Mouse (Mus musculus) midbrain, embryonic 10.5 days (tissue): ENCODE results near the gene Kcnip4. TPM values are rescaled to one million over a fixed set of nuclear protein-coding genes. Genes with fewer than 3 reads are reported as not detected.

Source experiments
- DNase-seq: peaks from one replicate; pipeline ENCODE4 v3.0.0-alpha.2; 2017; ENCODE audit warnings: low spot score
- H3K27ac ChIP-seq: fragments of 300-500 bp; sonication (generic); replicated peaks from 2 replicates; pipeline ENCODE4 v1.5.1; 2016; ENCODE audit warnings: mild to moderate bottlenecking
- H3K27me3 ChIP-seq: fragments of 300-500 bp; sonication (generic); 2 replicates; pipeline ENCODE4 v1.6.1; 2016; ENCODE audit warnings: low read depth, mild to moderate bottlenecking; ENCODE audit not compliant: poor library complexity, severe bottlenecking
- H3K36me3 ChIP-seq: fragments of 300-500 bp; sonication (generic); 2 replicates; pipeline ENCODE4 v1.6.1; 2016; ENCODE audit warnings: mild to moderate bottlenecking, moderate library complexity
- H3K4me1 ChIP-seq: fragments of 300-500 bp; sonication (generic); 2 replicates; pipeline ENCODE4 v1.6.1; 2016
- H3K4me3 ChIP-seq: fragments of 300-500 bp; sonication (generic); 2 replicates; pipeline ENCODE4 v1.5.1; 2016; ENCODE audit warnings: mild to moderate bottlenecking, moderate library complexity
- H3K9me3 ChIP-seq: fragments of 300-500 bp; sonication (generic); replicated peaks from 2 replicates; pipeline ENCODE4 v1.6.1; 2016; ENCODE audit warnings: mild to moderate bottlenecking
- WGBS: fragments of 180-500 bp; shearing (Covaris S2); methylation state at CpG from one replicate; pipeline ENCODE4 v1.1.7; 2016; 5-methylcytosine and 5-hydroxymethylcytosine counted together
- polyA plus RNA-seq: library from polyadenylated mRNA; unstranded; fragments of >200 nt; fragmentation: Nextera tagmentation; extraction: Ambion mirVana; gene quantifications from 2 replicates; pipeline ENCODE4 v1.2.1, GENCODE M21; 2016

Kcnip4 gene
- polyA plus RNA-seq, 1 experiment from 2014 or later = 1.2 TPM

GRCm38 (mm10) chr5:48500204-48500603 lies 1024.5 kb downstream of the Kcnip4 start:
- no peak for DNase-seq
- no peak overlapping the region for H3K4me3 ChIP-seq
- no peak overlapping the region for H3K27ac ChIP-seq
- no peaks in the 10 kb centered on the region for H3K36me3 ChIP-seq
- WGBS = 91% methylated on average over 5 of the region's 5 CpGs
- H3K9me3 ChIP-seq = no peaks in the 10 kb centered on the region
- peaks cover 3% of the 10 kb centered on the region; the same call in 1 of the 2 replicates for H3K4me1 ChIP-seq
- no peaks in the 10 kb centered on the region for H3K27me3 ChIP-seq

DNA sequence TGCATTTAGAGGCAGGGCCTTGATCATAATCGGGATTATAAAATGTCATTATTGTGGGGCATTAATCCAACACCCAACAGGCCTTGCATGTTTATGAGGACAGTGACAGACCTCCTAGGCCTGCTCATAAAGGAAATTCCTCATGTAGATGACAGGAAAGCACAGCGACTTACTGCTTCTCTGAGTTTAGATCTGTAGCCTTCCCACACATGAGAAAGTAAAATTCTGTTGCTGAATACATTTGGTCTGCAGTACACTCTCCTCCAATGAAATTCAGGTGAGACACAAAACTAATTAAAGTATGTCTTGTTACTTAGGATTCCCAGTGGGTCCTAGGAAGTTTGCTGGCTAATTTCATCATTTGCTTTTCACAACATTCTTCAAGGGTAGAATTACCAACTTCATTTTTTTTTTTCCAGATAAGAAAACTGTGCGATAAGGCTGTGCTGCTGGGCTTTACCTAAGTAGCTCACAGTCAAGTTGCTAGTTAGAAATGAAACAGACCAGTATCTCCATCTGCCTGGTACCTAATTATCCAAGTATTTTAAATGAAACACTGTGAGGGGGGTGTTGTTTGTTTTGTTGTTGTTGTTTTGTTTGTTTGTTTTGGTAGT lies 1033.7 kb downstream of the Kcnip4 start:
- no peaks in the 10 kb centered on the region for H3K27me3 ChIP-seq
- peaks cover 18% of the 10 kb centered on the region for H3K4me1 ChIP-seq
- no peak overlapping the region for H3K4me3 ChIP-seq
- 86% methylated on average over 3 of the region's 3 CpGs for WGBS
- no peak overlapping the region for H3K27ac ChIP-seq
- no peaks in the 10 kb centered on the region for H3K36me3 ChIP-seq
- no peaks in the 10 kb centered on the region for H3K9me3 ChIP-seq
- no peak for DNase-seq

- Histone ChIP-seq H3K27ac (0 out of 2 replicates have a peak overlapping the region, but pooled peaks have one; percentile 38), H3K4me1 (peaks cover 18% of the 10 kb centered on the region), H3K27me3 (no peaks in the 10 kb centered on the region), H3K4me3 (no peak overlapping the region), H3K9me3 (no peaks in the 10 kb centered on the region), H3K36me3 (no peaks in the 10 kb centered on the region)
- WGBS = 45% methylated on average over 5 of the region's 5 CpGs
- peak; percentile 25 for DNase-seq
Observed at GRCm38 (mm10) chr5:48489549-48490288, 1035.0 kb downstream of the Kcnip4 start.

DNA sequence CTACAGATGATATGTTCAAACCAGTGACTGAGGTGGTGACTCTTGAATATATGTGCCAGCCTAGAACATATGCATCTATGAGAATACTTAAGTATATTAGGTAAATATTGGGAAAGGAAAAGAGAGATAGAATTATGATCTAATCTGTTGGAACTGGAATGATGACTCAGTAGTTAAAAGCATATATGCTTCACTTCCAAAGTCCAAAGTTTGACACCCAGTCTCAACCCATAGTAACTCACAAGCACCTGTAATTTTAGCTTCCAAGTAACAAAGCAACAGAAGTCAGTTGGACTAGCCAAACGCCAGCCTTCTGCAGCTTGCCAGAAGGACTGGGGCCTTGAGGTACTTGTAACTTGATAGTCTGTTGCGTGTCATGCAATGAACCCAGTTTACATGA lies 1041.6 kb downstream of the Kcnip4 start:
- Histone ChIP-seq H3K36me3 (no peaks in the 10 kb centered on the region), H3K4me3 (no peak overlapping the region), H3K27me3 (no peaks in the 10 kb centered on the region), H3K4me1 (no peaks in the 10 kb centered on the region), H3K9me3 (no peaks in the 10 kb centered on the region), H3K27ac (no peak overlapping the region)
- 88% methylated on average over 2 of the region's 2 CpGs for WGBS
- DNase-seq = no peak

DNA sequence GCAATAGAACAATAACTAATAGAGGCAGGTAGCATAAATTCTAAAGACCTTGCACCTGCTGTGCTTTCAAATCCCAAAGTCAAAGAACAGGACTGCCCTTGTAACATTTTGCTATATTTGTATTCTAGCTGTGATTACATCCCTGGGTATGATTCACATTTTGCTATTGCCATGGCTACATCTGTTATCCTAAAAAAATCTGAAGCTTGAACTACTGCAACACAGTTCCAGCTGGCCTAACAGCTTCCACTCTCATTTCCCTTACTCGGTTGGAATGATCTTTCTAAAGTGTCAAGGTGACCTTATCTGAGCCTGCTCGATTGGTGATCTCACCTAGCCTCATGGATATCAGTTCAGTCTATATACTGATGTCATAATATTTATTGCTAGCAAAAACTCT lies 1064.5 kb downstream of the Kcnip4 start:
- H3K9me3 ChIP-seq = no peaks in the 10 kb centered on the region
- 87% methylated on average over 2 of the region's 2 CpGs for WGBS
- no peaks in the 10 kb centered on the region for H3K36me3 ChIP-seq
- no peak overlapping the region for H3K27ac ChIP-seq
- H3K4me1 ChIP-seq = no peaks in the 10 kb centered on the region
- DNase-seq = no peak
- no peaks in the 10 kb centered on the region for H3K27me3 ChIP-seq
- H3K4me3 ChIP-seq = no peak overlapping the region

GRCm38 (mm10) chr5:48448888-48449287 lies 1075.8 kb downstream of the Kcnip4 start:
- Histone ChIP-seq H3K4me3 (no peak overlapping the region), H3K27ac (no peak overlapping the region), H3K4me1 (no peaks in the 10 kb centered on the region), H3K9me3 (no peaks in the 10 kb centered on the region), H3K36me3 (no peaks in the 10 kb centered on the region), H3K27me3 (no peaks in the 10 kb centered on the region)
- DNase-seq = no peak
- 92% methylated on average over 1 of the region's 1 CpGs for WGBS

GRCm38 (mm10) chr5:48430459-48430858 lies 1094.2 kb downstream of the Kcnip4 start:
- Histone ChIP-seq H3K36me3 (no peaks in the 10 kb centered on the region), H3K9me3 (no peaks in the 10 kb centered on the region), H3K27ac (no peak overlapping the region), H3K4me3 (no peak overlapping the region), H3K4me1 (no peaks in the 10 kb centered on the region), H3K27me3 (no peaks in the 10 kb centered on the region)
- peak; percentile 21 for DNase-seq

DNA sequence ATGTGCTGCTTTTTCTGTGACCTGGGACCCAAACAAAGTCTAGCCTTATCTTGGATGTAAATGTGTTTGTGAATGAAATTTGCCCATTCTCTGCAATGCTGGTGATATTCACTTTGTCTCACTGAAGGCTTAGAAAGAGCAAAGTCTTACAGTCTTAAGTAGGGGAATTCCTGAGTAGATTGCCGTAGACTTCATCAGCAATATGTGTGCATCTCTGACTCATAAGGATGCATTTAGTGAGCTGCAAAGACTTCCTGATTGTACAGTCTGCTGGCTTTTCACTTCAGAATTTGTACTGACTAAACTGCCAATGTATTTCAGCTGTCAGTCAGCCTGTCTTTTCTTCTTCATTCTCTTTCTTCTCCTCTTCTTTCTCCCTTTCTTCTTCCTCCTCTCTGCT lies 1102.8 kb downstream of the Kcnip4 start:
- DNase-seq = no peak
- no peaks in the 10 kb centered on the region for H3K36me3 ChIP-seq
- H3K4me3 ChIP-seq = no peak overlapping the region
- 89% methylated on average over 1 of the region's 1 CpGs for WGBS
- no peaks in the 10 kb centered on the region for H3K9me3 ChIP-seq
- no peaks in the 10 kb centered on the region for H3K27me3 ChIP-seq
- no peak overlapping the region for H3K27ac ChIP-seq
- no peaks in the 10 kb centered on the region for H3K4me1 ChIP-seq

- H3K36me3 ChIP-seq = no peaks in the 10 kb centered on the region
- no peaks in the 10 kb centered on the region for H3K27me3 ChIP-seq
- no peak for DNase-seq
- 85% methylated on average over 2 of the region's 2 CpGs for WGBS
- no peaks in the 10 kb centered on the region for H3K4me1 ChIP-seq
- H3K27ac ChIP-seq = no peak overlapping the region
- H3K9me3 ChIP-seq = no peaks in the 10 kb centered on the region
- H3K4me3 ChIP-seq = no peak overlapping the region
Observed at GRCm38 (mm10) chr5:48419741-48420140, 1105.0 kb downstream of the Kcnip4 start.

- Histone ChIP-seq H3K36me3 (no peaks in the 10 kb centered on the region), H3K4me3 (no peak overlapping the region), H3K27ac (no peak overlapping the region), H3K4me1 (peaks cover 7% of the 10 kb centered on the region), H3K9me3 (no peaks in the 10 kb centered on the region), H3K27me3 (no peaks in the 10 kb centered on the region)
- no peak for DNase-seq
- 97% methylated on average over 4 of the region's 4 CpGs for WGBS
Observed at GRCm38 (mm10) chr5:48412261-48412660, 1112.4 kb downstream of the Kcnip4 start.

GRCm38 (mm10) chr5:48411462-48411861 lies 1113.2 kb downstream of the Kcnip4 start:
- 80% methylated on average over 4 of the region's 4 CpGs for WGBS
- Histone ChIP-seq H3K36me3 (no peaks in the 10 kb centered on the region), H3K4me1 (peaks cover 7% of the 10 kb centered on the region), H3K4me3 (no peak overlapping the region), H3K27ac (no peak overlapping the region), H3K9me3 (no peaks in the 10 kb centered on the region), H3K27me3 (no peaks in the 10 kb centered on the region)
- DNase-seq = no peak

DNA sequence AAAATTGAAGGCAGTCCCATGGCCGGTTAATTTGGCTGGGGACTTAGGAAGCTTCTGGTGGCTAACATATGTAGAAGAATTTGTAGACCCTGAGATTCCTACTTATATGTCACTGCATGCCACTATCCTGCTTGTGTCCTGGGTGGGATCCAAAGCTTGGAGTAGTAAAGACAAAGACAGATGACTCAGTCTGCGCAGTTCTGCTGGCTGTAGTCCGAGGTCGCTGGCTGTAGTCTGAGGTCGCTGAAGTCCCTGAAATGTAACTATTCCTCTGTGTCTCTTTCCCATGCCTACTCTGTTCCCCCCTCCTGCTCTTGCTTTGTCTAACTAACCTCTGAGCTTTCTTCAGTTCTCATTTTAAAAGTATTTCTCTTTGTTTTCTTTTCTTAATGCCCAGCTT lies 1114.4 kb downstream of the Kcnip4 start:
- Histone ChIP-seq H3K4me3 (no peak overlapping the region), H3K27me3 (no peaks in the 10 kb centered on the region), H3K9me3 (no peaks in the 10 kb centered on the region), H3K4me1 (peaks cover 7% of the 10 kb centered on the region), H3K36me3 (no peaks in the 10 kb centered on the region), H3K27ac (no peak overlapping the region)
- 72% methylated on average over 5 of the region's 5 CpGs for WGBS
- no peak for DNase-seq

GRCm38 (mm10) chr5:48408276-48408675 lies 1116.4 kb downstream of the Kcnip4 start:
- Histone ChIP-seq H3K4me1 (peaks cover 7% of the 10 kb centered on the region), H3K27ac (no peak overlapping the region), H3K9me3 (no peaks in the 10 kb centered on the region), H3K27me3 (no peaks in the 10 kb centered on the region), H3K36me3 (no peaks in the 10 kb centered on the region; the same call in 1 of the 2 replicates), H3K4me3 (no peak overlapping the region)
- WGBS = 88% methylated on average over 4 of the region's 4 CpGs
- no peak for DNase-seq
